Mouse (Mus musculus): ENCODE measurements around the gene Gm17509.

The Gm17509 gene

GRCm38 (mm10) chr13:117220501-117221321, at the start of gene Gm17509:
Gm17509 (minus strand) TSS chr13:117221075.
- no peak for DNase-seq (ENCODE audit: low spot score in 2 of 2)

- no peak for DNase-seq (ENCODE audit: low spot score in 2 of 2)
These were observed 47.1 kb upstream of the Gm17509 start for GRCm38 (mm10) chr13:117267963-117268362.

- DNase-seq (ENCODE audit: low spot score in 2 of 2) = no peak
These were observed 45.3 kb upstream of the Gm17509 start for GRCm38 (mm10) chr13:117266156-117266555.

- no peak for DNase-seq (ENCODE audit: low spot score in 2 of 2)
These were observed 39.8 kb upstream of the Gm17509 start for GRCm38 (mm10) chr13:117260704-117261103.

- DNase-seq (ENCODE audit: low spot score in 2 of 2) = no peak
These were observed 21.7 kb upstream of the Gm17509 start for GRCm38 (mm10) chr13:117242621-117243020.

GRCm38 (mm10) chr13:117242063-117242462, 21.2 kb upstream of the Gm17509 start:
- no peak for DNase-seq (ENCODE audit: low spot score in 2 of 2)

GRCm38 (mm10) chr13:117237111-117237510, 16.2 kb upstream of the Gm17509 start:
- DNase-seq (ENCODE audit: low spot score in 2 of 2) = no peak

GRCm38 (mm10) chr13:117235530-117236212, 14.8 kb upstream of the Gm17509 start:
- peak; percentile 22 to 23 for DNase-seq (ENCODE audit: low spot score in 2 of 2)

GRCm38 (mm10) chr13:117234486-117234885, 13.6 kb upstream of the Gm17509 start:
- DNase-seq (ENCODE audit: low spot score in 2 of 2) = no peak

GRCm38 (mm10) chr13:117233808-117234207, 12.9 kb upstream of the Gm17509 start:
- no peak for DNase-seq (ENCODE audit: low spot score in 2 of 2)

GRCm38 (mm10) chr13:117230371-117231110, 9.7 kb upstream of the Gm17509 start:
- no peak for DNase-seq (ENCODE audit: low spot score in 2 of 2)

GRCm38 (mm10) chr13:117225561-117225960, 4.7 kb upstream of the Gm17509 start:
- no peak for DNase-seq (ENCODE audit: low spot score in 2 of 2)

GRCm38 (mm10) chr13:117224901-117225300, 4.0 kb upstream of the Gm17509 start:
- no peak for DNase-seq (ENCODE audit: low spot score in 2 of 2)

GRCm38 (mm10) chr13:117223125-117223524, 2.2 kb upstream of the Gm17509 start:
- no peak for DNase-seq (ENCODE audit: low spot score in 2 of 2)

GRCm38 (mm10) chr13:117219871-117220500, 889 bp downstream of the Gm17509 start:
- DNase-seq (ENCODE audit: low spot score in 2 of 2) = no peak

- DNase-seq (ENCODE audit: low spot score in 2 of 2) = no peak
These were observed 2.8 kb downstream of the Gm17509 start for GRCm38 (mm10) chr13:117218092-117218491.

GRCm38 (mm10) chr13:117217621-117218020, 3.3 kb downstream of the Gm17509 start:
- no peak for DNase-seq (ENCODE audit: low spot score in 2 of 2)

- DNase-seq (ENCODE audit: low spot score in 2 of 2) = no peak
These were observed 4.0 kb downstream of the Gm17509 start for GRCm38 (mm10) chr13:117216752-117217363.

- no peak for DNase-seq (ENCODE audit: low spot score in 2 of 2)
These were observed 4.7 kb downstream of the Gm17509 start for GRCm38 (mm10) chr13:117216126-117216525.

GRCm38 (mm10) chr13:117215481-117215880, 5.4 kb downstream of the Gm17509 start:
- no peak for DNase-seq (ENCODE audit: low spot score in 2 of 2)

- DNase-seq (ENCODE audit: low spot score in 2 of 2) = no peak
These were observed 9.4 kb downstream of the Gm17509 start for GRCm38 (mm10) chr13:117211386-117211875.
